Mouse (Mus musculus): ENCODE data around the gene Lima1.

Gene Lima1

DNA sequence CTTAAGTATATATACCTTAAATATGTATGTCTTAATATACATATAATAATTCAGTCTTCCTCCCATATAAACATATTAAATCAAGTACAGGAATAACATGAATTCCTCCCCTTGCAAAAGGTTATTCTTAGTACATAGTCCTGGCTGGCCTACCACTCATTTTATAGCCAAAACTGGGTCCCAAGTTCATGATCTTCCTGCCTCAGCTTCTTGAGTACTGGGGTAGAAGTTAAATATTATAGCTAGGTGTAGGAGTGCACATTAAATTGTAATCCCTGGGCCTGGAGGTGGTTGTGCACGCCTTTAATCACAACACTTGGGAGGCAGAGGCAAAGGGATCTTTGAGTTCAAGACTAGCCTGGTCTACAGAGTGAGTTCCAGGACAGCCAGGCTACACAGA is 106.5 kb downstream of the Lima1 start:
- intact Hi-C loops (cut with DNase I), result no loop called here

DNA sequence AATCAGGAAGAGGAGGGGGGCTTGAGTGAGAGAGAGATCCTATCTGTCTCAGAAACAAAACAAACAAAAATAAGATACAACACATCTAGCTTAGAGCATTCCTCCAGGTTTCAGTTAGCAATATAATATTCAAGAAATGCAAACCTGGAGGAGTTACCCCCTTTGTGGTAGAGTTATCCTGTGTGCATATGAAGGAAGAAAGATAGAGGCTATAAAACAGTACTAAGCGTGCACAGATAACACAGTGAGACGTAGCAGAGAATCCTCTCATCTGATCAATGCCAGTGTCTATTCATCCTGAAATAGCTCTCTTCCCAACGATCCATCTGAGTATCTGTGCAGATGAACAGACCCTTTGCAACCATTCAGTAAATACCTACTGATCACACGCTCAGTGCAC is 107.8 kb downstream of the Lima1 start:
- intact Hi-C loops (cut with DNase I), result no loop called here

DNA sequence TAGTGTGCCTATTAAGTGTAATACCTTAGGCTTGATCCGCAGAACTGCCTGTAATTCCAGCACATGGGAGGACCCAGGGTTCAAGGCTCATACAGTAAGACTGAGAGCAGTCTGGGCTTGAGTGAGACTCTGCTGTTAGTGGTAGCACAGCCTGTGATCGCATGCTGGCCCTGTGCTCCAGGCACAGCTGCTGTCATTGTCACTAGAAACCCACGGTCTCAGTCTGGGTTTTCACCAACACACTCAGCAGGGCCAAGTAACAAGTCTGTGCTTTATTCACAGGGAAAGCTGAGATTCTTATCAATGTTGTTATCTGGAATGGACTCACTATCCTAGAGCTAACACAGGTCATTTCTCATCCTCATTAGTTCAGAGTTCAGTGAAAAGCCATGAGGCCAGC is 121.1 kb downstream of the Lima1 start:
- intact Hi-C loops (cut with DNase I), result loop anchor here (5.0 kb wide), 1 partner anchor 757 kb away; no protein-coding TSS in a partner anchor

DNA sequence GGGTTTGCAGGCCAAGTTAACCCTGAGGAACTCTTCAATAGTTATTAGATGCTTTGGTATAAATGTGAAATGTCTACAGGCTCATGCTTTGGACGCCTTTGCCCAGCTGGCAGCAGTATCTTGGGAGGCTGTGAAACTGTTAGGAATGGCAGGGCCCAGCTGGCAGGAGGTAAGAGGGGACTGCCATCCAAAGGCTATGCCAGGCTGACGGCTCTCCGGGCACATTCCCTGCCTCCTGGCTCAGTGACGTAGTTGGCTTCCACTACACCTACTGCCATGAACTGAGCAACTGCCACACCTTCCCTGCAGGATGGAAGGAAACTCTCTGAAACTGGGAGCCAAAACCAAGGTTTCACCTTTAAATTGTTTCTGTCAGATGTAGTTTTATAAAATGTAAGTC is 135.0 kb downstream of the Lima1 start:
- intact Hi-C loops (cut with DNase I), result no loop called here

DNA sequence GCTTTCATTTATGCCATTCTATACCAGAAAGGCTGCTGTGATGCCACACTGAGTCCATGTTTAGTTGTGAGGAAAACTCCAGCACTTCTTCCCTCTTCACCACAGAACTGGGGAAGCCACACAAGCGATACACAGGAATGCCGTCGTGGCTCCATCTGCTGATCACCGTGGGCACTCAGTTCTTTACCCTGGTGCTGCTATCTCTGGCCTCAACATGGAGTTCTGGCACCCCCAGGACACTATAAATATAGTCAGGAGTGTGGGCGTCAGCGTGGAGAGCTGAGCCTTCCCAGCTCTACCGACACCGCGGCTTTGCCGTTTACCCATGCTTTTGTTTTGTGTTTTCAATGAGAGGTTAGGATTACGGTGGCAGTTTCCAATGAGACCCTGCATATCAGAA is 138.6 kb downstream of the Lima1 start:
- intact Hi-C loops (cut with DNase I), result no loop called here

DNA sequence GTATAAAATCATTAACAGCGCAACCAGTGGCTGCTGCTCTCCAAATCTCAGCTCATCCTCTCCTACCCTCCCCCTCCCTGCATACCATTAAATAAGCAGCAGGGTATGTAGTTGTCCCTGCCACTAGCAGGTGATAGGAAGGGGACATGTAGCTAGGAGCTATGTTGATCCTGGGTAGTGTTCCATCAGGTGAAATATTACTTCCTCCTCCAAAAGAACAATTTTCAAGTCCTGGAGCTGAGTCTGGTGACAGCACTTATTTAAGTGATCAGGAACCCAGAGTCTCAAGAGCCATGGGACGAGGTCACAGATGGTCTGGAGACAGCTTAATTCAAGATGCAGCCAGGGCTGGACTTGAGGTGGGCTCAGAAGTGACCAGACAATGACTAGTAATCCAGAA is 139.6 kb downstream of the Lima1 start:
- intact Hi-C loops (cut with DNase I), result no loop called here

DNA sequence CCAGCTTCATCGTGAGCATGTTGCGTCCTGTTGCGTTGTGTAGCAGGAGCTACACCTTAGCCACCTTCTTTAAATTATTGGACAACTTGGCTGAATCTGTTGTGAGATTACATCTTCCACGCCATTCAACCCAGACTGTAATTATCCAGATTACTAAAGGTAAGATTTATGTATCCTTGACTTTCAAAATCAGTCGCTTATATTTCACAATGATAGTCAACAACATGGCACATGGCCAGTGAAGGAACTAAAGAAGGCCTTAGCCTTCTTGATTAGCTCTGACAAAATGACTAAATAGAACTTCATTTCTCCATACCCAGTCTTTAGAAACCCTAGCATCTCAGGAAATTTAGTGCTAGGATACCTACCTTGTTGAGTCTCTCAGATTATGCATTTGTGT is 142.1 kb downstream of the Lima1 start:
- intact Hi-C loops (cut with DNase I), result loop anchor here (5.0 kb wide), 1 partner anchor 39 kb away; the partner anchor contains the start of gene Cers5

DNA sequence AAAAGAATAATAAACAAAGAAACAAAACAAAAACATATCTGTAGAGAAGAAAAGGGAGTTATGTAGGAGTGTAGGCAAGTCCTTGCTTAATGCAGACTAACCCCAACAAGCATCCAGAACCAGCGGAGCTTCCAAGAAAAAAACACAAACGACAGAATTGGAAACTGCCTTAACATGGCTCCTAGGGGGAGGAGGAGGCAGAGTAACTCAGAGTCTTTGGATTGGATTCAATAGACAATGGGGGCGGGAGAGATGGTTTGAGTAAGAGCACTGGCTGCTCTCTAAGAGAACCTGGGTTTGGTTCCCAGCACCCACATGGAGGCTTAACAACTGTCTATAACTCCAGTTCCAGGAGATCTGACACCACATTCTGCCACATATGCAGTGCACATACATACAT is 143.6 kb downstream of the Lima1 start:
- intact Hi-C loops (cut with DNase I), result loop anchor here (5.0 kb wide), 1 partner anchor 41 kb away; the partner anchor contains the start of gene Cers5

DNA sequence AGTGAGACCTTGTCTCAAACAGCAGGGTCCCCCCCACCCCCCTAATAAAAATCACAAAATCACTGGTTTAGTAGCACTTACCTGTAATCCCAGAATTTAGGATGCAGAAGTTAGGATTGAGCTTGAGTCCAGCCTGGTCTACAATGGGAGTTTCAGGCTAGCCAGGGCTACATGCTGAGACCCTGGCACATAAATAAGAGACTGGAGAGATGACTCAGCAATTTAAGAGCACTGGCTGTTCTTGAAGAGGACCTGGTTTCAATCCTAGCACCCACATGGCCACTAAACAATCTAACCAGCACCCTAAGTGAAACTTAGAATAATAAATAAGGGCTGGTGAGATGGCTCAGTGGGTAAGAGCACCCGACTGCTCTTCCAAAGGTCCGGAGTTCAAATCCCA is 144.1 kb downstream of the Lima1 start:
- intact Hi-C loops (cut with DNase I), result loop anchor here (5.0 kb wide), 1 partner anchor 41 kb away; the partner anchor contains the start of gene Cers5

DNA sequence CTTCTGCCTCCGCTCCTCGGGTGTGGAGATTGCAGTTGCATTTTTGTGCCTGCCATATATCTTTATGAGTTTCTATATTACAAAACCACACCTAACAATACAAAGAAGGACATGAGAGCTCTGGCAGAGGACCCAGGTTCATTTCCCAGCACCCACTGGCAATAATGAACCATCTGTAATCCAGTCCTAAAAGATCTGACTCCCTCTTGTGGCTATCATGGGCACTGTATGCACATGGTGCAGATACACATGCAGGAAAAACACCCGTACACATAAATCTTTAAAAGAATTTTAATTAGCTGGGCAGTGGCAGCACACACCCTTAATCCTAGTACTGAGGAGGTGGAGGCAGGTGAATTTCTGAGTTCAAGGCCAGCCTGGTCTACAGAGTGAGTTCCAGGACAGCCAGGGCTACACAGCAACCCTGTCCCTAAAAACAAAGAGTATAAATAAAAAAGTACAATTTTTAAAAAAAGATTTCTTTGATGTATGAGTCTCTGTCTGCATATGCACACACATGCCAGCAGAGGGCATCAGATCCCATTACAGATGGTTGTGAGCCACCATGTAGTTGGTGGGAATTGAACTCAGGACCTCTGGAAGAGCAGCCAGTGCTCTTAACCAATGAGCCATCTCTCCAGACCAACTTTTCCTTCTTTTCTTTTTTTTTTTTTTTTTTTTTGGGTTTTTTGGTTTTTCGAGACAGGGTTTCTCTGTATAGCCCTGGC is 146.0 kb downstream of the Lima1 start:
- intact Hi-C loops (cut with DNase I), result no loop called here
